Mouse (Mus musculus): ENCODE measurements around the gene Dpyd. TPM values are rescaled to one million over a fixed set of nuclear protein-coding genes. Genes with fewer than 3 reads are reported as not detected.
A peak's percentile ranks its signal among the peaks of the same experiment; 100 is the strongest.

Dpyd gene
- 18.0 and 21.7 TPM in 2 replicates for polyA plus RNA-seq (2012; ENCODE audit: insufficient read depth, insufficient read length, missing spikeins)

DNA sequence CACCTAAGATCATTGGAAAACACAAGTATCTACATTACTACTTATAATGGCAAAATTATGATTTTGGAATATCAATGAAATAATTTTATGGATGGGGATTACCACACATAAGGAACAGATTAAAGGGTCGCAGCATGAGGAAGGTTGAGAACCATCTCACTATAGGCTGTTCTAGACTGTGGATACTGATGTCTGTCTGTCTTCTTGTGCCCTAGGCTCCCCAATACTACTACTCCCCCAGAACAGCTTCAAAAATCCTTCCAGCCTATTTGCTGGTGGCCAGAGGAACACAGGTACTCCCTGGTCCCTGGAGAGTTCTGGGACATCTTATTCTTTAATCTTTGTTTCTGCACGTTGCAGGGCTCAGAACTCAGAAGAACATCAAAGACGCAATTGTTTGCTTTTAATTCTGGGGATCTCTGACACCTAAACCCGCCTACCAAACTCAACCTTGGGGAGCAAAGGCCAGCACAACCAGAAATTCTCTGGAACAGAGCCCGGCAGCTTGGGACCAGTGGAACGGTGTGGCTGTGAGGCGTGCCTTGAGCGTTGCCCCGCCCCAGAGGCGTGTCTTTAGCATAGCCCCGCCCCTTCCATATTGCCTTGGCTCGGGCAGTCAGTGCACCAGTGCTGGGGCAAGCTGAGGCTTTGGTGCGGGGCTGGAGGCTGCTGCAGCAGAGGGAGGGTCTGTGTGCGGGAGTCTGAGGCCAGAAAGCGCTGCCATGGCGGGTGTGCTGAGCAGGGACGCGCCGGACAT lies at the start of gene Dpyd:
TSS of gene Dpyd (plus strand) at position 576 of the 757 bp plus-strand sequence.
- H3K27ac ChIP-seq (replicated peaks; ENCODE audit: low read depth, low read length), result no peak within 1 kb of the TSS

DNA sequence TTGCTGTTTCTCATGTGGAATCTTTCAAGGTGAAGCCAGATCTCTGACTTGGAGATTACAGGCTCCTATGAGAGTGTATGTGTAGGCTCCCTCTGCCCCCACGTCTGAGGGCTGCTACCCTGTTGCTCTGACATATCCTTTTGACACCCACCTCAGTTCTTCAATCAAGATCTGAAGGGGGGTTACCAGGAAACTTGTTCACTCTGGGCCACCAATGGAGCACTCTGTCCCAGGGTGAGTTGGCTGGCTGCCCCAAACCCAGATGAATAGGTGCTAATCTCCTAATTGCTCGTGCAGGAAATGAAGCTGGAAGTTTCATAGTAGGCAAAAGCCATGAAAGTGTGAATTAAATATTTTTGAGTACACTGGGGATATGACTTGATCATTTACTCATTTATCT lies 24.3 kb upstream of the Dpyd start:
- H3K4me1 ChIP-seq (ENCODE audit: control insufficient read depth, insufficient read depth, insufficient read length, low read length), result no peaks in the 10 kb centered on the region
- no peak overlapping the region for H3K27ac ChIP-seq (replicated peaks; ENCODE audit: low read depth, low read length)
- no peak overlapping the region for H3K4me3 ChIP-seq (ENCODE audit: insufficient read depth, low read depth, low read length)

More for the DNA sequence above, at the start of gene Dpyd:
- no peaks in the 10 kb centered on the region for H3K4me1 ChIP-seq (ENCODE audit: control insufficient read depth, insufficient read depth, insufficient read length, low read length)
- H3K4me3 ChIP-seq (ENCODE audit: insufficient read depth, low read depth, low read length), result peak within 1 kb of the TSS; percentile 61

DNA sequence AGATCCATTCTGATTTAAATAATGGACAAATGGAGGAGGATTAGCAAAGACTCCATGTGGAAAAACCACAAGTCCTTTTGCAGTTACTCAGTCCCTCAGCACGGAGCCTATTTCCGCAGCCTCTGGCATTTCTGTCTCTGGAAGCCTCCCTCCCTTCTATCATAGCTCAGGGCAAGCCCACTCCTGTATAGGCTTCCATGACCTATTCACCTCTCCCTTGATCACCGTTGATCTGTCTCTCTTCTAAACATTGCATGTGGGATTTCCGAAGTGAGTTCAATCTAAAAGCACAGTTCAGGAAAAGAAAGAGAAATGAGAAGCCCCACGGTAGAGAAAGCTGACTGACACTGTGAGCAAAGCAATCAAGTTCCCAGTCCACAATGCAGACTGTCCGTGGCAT lies 20.2 kb upstream of the Dpyd start:
- no peak overlapping the region for H3K27ac ChIP-seq (replicated peaks; ENCODE audit: low read depth, low read length)
- H3K4me3 ChIP-seq (ENCODE audit: insufficient read depth, low read depth, low read length), result no peak overlapping the region

DNA sequence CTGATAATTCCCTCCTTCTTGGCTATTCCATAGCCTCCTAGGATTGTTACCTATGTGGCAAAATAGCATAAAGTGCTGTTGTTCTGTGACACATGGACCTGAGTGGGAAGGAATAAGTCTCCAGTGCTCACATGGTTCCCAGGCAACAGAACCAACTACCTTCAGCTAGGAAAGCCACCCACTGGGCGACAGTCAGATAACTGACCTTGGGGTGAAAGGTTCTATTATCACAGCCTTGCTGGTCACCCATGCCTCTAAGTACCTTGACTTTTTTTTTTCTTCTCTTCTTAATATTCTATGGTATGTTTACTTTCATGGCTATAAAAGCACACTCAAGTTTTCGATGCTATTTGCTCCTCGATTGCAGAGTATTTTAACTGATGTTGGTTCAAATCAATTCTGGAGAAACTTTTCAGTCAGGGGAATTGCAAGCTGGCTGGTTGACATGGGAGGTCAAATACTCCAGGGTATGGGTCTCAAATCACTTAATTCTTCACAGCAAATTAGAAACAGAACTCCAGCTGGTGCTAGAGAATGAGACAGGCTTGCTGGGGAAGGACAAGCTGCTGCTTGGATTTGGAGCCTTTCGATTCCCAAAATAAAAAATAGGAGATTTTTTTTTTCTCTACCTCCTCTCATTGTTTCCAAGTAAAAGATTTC lies 14.2 kb upstream of the Dpyd start:
- Histone ChIP-seq H3K4me1 (ENCODE audit: control insufficient read depth, insufficient read depth, insufficient read length, low read length) (no peaks in the 10 kb centered on the region), H3K4me3 (ENCODE audit: insufficient read depth, low read depth, low read length) (no peak overlapping the region), H3K27ac (replicated peaks; ENCODE audit: low read depth, low read length) (no peak overlapping the region)

More for the DNA sequence above, 20.2 kb upstream of the Dpyd start:
- H3K4me1 ChIP-seq (ENCODE audit: control insufficient read depth, insufficient read depth, insufficient read length, low read length), result no peaks in the 10 kb centered on the region

DNA sequence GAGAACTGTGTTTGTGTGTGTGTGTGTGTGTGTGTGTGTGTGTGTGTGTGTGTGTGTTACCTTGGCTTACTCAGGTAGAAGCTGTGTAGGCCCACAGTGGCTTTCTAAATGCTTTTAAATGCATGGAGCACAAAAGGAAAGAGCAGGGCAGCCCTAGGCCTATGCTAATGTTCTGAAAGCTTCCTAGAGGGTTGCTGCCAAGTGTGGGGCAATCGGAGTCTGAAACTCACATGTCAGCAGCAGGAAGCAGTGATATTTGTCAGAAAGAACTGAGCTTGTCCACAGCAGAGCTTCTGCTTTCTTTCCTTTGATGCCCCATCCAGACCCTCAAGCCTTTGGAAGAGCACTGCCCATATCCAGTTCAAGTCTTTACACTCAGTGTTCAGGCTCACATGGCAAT lies 4.3 kb upstream of the Dpyd start:
- H3K4me1 ChIP-seq (ENCODE audit: control insufficient read depth, insufficient read depth, insufficient read length, low read length), result no peaks in the 10 kb centered on the region
- H3K4me3 ChIP-seq (ENCODE audit: insufficient read depth, low read depth, low read length), result no peak overlapping the region
- H3K27ac ChIP-seq (replicated peaks; ENCODE audit: low read depth, low read length), result no peak overlapping the region

DNA sequence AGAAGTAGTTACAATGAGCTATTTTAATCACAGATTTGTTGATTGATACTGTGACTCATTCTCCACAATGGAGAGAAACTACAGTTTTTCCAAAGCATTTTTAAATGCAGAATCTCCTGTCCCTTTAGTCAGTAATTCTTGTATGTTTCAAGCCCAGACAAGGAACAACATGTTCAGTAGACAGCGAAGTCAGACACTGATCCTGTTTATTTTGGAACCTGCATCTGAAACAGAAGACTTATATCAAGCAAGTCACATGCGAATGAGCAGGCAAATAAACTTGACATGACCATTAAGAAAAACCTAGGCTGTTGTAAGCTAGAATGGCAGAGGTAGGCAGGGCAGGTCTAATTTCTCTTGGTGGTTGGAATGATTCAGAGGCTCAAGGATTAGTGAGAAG lies 2.0 kb upstream of the Dpyd start:
- Histone ChIP-seq H3K4me3 (ENCODE audit: insufficient read depth, low read depth, low read length) (no peak overlapping the region), H3K27ac (replicated peaks; ENCODE audit: low read depth, low read length) (no peak overlapping the region), H3K4me1 (ENCODE audit: control insufficient read depth, insufficient read depth, insufficient read length, low read length) (no peaks in the 10 kb centered on the region)

DNA sequence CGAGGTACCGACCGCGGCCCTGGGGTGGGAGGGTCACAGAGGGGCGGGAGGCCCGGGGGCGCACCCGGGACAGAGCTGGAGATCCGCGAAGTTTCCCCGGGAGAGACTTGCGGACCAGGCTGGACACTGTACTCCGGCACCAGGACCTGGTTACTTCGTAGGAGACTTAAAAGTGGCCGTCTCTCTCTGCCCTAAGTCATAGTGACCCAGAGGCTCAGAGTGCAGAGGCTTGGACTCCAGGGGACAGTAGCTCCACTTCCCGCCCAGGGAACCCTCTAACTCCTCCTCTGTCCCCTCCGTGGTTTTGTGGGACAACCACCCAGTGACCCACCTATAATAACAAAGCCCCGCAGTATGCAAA lies 362 bp downstream of the Dpyd start:
- Histone ChIP-seq H3K4me1 (ENCODE audit: control insufficient read depth, insufficient read depth, insufficient read length, low read length) (no peaks in the 10 kb centered on the region), H3K4me3 (ENCODE audit: insufficient read depth, low read depth, low read length) (peak overlapping the region; percentile 61), H3K27ac (replicated peaks; ENCODE audit: low read depth, low read length) (no peak overlapping the region)

DNA sequence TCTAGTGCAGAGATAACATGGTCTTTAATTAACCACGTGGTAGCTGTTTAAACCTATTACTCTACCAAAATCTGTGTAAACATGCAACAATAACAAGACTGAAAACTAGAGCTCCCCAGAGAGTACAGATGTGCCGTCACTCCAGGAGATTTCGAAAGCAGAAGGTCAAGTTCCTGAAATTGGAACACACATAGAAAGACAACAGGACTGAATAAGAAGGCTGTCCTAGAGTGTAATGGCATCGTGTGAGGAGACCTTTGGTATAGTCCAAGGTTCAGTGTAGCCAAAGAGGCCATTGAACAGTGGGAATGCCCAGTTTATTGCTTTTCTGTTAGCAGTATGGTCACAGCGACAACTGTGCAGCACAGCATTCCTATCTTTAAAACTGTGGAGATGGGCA lies 4.8 kb downstream of the Dpyd start:
- Histone ChIP-seq H3K4me1 (ENCODE audit: control insufficient read depth, insufficient read depth, insufficient read length, low read length) (no peaks in the 10 kb centered on the region), H3K4me3 (ENCODE audit: insufficient read depth, low read depth, low read length) (no peak overlapping the region), H3K27ac (replicated peaks; ENCODE audit: low read depth, low read length) (no peak overlapping the region)

DNA sequence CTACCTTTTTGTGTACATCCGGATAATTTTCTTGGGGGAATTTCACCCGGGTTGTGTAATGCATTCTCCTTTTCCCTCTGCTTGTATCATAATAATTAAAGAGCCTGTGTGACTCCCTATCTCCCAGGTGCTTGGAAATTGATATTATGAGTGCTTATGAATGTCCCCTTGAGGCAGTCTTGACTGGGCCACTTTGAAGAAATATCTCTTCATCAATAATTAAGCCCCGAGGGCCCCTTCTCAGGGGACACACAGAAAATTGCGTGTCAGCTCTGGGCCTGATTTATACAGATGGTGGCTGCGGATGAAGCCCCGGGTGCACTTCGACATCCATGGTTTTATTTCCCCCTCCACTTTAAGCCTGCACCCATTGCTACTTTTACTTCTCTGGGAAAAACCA lies 8.3 kb downstream of the Dpyd start:
- no peak overlapping the region for H3K27ac ChIP-seq (replicated peaks; ENCODE audit: low read depth, low read length)
- no peak overlapping the region for H3K4me3 ChIP-seq (ENCODE audit: insufficient read depth, low read depth, low read length)
- no peaks in the 10 kb centered on the region for H3K4me1 ChIP-seq (ENCODE audit: control insufficient read depth, insufficient read depth, insufficient read length, low read length)

DNA sequence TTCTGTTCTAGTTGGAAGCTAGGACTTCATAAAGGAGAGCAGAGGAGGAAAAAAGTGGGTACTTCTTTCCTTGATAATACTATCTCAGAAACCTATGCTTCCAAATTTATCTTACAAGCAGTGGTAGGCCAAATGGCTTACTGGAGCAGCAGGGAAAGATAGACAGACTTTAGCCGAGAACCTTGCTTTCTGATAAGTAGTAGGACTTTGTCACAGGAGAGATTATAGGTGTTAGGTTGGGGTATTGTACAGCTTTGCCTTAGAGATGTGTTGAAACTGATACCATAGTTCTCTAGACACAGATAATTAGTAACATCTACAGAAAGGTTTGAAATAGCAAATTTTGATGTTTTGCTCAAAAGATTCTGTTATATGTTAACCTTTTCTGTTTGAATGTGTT lies 28.6 kb downstream of the Dpyd start:
- Histone ChIP-seq H3K27ac (replicated peaks; ENCODE audit: low read depth, low read length) (no peak overlapping the region), H3K4me1 (ENCODE audit: control insufficient read depth, insufficient read depth, insufficient read length, low read length) (no peaks in the 10 kb centered on the region), H3K4me3 (ENCODE audit: insufficient read depth, low read depth, low read length) (no peak overlapping the region)

DNA sequence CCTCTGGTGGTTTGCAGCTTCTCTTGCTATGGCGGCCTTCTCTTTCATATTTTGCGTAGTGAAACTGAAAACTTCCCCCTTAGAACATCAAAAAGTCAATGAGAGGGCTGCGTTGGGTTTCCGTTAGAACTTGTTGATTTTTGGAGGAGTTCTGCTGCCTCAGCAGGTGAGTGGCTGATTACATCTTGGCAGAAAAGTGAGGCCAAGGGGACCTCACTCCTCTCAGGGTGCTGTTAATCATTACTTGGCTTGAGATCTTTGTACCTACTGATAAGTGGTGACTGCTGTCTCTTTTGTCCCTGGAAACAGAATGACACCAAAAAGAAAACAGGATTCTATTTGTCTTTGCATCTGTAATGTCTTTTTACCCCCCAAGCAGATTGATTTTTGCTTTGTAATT lies 32.9 kb downstream of the Dpyd start:
- H3K4me1 ChIP-seq (ENCODE audit: control insufficient read depth, insufficient read depth, insufficient read length, low read length), result no peaks in the 10 kb centered on the region
- no peak overlapping the region for H3K4me3 ChIP-seq (ENCODE audit: insufficient read depth, low read depth, low read length)
- no peak overlapping the region for H3K27ac ChIP-seq (replicated peaks; ENCODE audit: low read depth, low read length)

DNA sequence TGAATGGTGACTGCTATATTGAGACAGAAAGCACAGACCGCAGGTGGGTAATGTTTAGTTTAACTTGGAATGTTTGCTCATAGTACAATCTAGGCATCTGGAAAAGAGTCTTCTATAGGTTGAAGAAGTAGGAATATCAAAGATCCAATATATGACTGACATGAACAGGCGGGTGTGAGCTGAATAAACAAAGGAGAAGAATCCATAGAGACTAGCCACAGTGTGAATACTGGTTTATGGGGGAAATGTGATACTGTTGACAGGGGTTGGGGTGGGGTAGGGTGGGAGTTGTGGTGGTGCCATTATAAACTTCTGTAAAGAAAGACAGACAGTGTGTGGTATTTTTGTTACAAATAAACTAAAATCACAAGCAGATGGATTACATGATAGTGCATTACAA lies 33.8 kb downstream of the Dpyd start:
- H3K4me3 ChIP-seq (ENCODE audit: insufficient read depth, low read depth, low read length), result no peak overlapping the region
- H3K4me1 ChIP-seq (ENCODE audit: control insufficient read depth, insufficient read depth, insufficient read length, low read length), result no peaks in the 10 kb centered on the region
- no peak overlapping the region for H3K27ac ChIP-seq (replicated peaks; ENCODE audit: low read depth, low read length)

DNA sequence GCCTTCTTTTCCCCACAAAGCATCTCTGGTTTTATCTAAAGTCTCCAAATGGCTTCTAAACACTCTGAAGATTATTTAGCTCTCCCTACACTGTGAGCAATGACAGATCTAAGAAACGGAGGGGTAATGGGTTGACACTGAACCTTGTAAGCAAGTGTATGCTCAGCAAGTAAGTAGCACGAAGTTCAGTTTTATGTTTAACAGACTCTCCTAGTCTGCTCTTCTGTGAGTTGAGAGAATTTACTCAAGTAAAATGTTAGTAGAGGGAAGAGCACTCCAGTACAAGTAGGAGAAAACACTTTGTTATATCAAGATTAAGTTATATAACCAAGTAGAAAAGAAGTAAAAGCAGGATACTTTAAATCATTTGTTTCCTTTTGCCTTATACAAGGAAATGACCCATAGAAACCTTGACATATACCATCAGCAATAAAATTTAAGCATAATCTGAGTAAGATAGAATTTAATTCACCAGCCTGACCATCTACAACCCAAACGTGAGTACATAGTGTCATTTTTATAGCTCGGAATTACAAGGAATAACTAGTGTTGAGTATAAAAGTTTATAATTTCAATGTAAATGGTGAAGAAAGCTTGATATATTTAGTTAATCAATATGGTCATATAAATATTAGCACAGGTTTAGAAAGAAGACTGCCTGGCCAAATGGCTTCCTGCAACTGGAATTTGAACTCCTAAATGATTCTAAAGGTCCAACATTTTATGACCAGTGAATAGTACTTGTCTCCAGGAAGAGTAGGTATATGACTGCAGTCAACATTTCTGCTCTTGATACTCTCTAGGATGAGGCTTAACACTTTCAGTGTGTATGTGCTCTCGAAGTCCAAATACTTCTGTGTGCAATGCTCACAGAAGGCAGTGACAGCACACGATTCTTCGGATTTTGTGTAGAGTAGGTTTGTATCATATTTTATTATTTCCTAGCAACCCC lies 40.0 kb downstream of the Dpyd start:
- Histone ChIP-seq H3K27ac (replicated peaks; ENCODE audit: low read depth, low read length) (no peak overlapping the region), H3K4me3 (ENCODE audit: insufficient read depth, low read depth, low read length) (no peak overlapping the region), H3K4me1 (ENCODE audit: control insufficient read depth, insufficient read depth, insufficient read length, low read length) (no peaks in the 10 kb centered on the region)

DNA sequence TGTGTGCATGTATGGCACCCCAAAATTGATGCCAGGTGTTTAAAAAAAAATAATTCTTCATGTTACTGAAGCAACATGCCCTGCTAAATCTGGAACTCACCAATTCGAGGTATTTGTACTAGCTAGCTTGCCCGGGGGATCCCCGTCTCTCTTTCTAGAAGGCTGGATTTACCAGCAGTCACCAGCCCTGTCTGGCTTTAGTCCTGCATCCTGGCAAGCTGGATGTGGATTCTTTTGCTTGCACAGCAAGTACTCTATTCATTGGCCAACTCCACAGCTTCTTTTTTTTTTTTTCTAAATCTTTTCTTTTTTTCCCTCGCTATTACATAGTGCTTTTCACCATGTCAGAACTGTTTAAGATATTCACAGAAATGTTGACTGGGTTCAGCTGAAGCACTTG lies 46.8 kb downstream of the Dpyd start:
- Histone ChIP-seq H3K27ac (replicated peaks; ENCODE audit: low read depth, low read length) (no peak overlapping the region), H3K4me1 (ENCODE audit: control insufficient read depth, insufficient read depth, insufficient read length, low read length) (no peaks in the 10 kb centered on the region), H3K4me3 (ENCODE audit: insufficient read depth, low read depth, low read length) (no peak overlapping the region)

Data from brown adipose tissue, adult 24 weeks (tissue).